Mouse (Mus musculus) neutrophil, adult 83 days (primary cell): ENCODE measurements around the gene Hcrt. TPM values are rescaled to one million over a fixed set of nuclear protein-coding genes. Genes with fewer than 3 reads are reported as not detected.

Experiments used
- total RNA-seq, 2 experiments: library from RNA; stranded (reverse); gene quantifications; one replicate each; pipeline ENCODE4 v1.2.4; 2023

Gene Hcrt
- not detected for total RNA-seq

GRCm38 (mm10) chr11:100762831-100763230 lies at the start of gene Hcrt:
Hcrt (minus strand) TSS chr11:100762931.

GRCm38 (mm10) chr11:100770646-100771408 lies 8.1 kb upstream of the Hcrt start, which contains the start of gene Ghdc:
Ghdc (minus strand) TSS chr11:100770957.

DNA sequence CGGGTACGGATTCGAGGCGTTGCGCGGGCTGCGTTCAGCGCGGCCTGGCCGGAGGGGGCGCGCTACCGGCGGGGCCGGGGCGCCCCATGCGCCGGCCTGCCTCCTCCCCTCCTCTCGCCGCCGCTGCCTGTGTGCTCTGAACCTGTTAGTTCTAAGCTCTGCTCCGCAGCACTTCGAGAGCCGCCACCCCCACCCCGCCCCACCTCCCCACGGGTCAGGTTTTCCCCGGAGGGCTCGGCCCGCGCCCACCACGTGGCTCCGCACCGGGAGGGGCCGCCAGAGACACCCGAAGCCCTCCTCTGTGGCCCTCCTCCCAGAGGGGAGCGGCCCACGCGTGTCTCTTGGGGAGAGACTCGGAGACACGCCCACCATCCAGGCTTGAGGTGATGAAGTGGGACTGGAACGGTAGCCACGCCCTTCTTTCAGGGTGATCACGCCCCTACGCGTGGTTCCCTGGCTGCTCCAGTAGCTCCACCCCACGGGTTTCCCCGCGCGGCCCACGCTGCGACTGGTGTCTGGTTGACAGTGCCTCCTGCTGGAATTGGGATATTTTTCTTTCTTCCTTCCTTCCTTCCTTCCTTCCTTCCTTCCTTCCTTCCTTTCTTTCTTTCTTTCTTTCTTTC lies 3.0 kb downstream of the Hcrt start, which contains the start of gene Kcnh4:
Kcnh4 (minus strand) TSS at position 332 of the 623 bp plus-strand sequence.

DNA sequence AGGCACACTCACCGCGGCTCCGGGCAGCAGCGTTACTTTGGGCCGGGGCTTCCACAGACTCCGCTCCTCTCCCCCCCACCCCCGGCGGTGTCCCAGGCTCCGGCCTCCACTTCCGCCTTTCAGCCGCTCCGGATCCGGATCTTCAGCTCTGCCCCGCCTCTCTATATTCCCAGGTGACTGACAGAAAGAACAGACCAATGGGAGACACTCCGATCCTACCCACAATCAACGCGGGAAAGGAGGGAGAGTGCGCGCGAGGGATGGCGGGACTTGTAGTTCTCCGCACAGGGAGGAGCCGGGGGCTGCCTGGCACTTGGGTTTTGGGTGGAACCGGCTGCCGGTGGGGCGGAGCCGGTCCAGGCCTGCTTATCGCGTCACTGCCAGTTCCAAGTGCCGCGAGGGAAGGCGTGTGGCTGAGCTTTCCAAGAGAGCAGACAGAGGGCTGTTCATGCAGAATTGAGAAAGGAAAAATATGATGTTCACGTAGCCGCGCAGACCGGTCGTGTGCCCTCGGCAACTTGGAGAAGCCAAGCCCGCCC lies 24.6 kb downstream of the Hcrt start, which contains the start of gene Rab5c:
Rab5c (minus strand) TSS at position 150 of the 539 bp plus-strand sequence.

DNA sequence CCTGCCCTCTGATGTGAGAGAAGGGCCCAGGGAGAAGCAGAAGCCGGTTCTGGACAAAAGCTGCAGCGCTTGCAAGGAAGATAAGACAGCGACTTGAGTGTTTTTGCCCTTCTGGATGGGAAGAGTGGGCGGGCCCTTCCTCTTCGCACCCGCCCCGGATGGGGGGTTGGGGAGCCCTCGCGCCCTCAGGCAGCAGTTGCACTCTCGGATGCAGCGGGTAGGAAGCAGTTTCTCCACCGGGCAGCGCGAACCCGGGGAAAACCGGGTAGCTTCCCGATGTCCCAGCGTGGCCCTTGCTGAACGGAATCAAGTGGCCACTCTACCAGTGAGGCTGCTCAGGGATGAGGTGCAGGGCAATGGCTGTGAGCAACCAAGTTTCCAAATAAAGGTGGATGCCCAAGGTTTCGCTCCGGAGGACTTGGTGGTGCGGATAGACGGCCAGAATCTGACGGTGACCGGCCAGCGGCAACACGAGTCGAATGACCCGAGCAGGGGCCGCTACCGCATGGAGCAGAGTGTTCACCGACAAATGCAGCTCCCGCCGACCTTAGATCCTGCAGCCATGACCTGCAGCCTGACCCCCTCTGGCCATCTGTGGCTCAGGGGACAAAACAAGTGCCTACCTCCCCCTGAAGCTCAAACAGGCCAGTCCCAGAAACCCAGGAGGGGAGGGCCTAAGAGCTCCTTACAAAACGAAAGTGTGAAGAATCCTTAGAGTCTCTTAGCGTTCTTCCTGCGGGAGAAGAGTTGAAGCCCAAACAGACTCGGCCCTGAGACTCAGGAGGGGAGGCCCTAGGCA lies 48.8 kb downstream of the Hcrt start, which contains the start of gene Hspb9:
Hspb9 (plus strand) TSS at position 116 of the 799 bp plus-strand sequence.

DNA sequence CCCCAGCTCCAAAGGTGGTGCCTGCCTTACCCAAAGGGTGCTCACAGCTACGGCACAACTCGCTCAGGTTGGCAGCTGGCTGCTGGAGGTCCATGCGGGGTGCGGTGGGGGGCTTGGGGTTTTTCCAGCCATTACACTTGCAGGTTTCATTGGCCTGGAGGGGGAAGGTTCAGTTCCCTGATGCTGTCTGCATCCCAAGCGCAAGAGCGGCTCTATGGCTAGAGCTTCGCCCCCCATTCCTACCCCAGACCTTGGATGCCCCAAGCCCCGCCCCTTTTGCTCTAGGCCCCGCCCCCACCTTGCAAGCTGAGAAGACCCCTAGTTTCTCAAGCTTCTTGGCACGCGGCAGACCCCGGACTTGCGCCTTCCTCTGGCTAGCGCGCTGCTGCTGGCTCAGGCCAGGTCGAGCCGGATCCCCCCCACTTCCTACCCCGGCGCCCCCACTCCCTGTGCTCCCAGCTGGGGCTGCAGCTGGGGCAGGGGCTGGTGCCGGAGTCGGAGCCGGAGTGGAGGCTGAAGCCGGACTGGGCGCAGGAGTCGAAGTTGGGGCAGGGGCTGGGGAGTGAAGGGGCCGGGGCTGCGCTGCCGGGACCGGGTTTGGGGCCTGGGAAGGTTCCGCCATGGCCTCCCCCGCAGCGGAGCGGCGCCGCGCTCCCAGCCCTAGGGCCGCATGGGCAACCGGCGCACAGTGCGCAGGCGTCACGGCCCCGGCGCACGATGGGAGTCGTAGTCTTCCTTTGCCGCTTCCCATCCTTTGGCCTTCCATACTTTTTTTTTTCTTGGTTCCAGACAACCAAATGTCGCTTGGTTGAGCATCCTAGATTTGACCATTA lies 50.7 kb downstream of the Hcrt start, which contains the start of gene Kat2a:
Kat2a (minus strand) TSS at position 683 of the 833 bp plus-strand sequence.

Other genes with a start within 250 kb of the Hcrt start
- gene Acly, start 234.9 kb downstream of the Hcrt start, total RNA-seq = 100 to 1,000 TPM; 119 to 124 TPM
- not detected for gene Ttc25, start 217.3 kb downstream of the Hcrt start, total RNA-seq
- 10 to 100 TPM; 14.2 to 15.8 TPM for gene Cnp, start 188.0 kb downstream of the Hcrt start, total RNA-seq
- 10 to 100 TPM; 43.2 to 47.8 TPM for gene Nkiras2, start 143.7 kb downstream of the Hcrt start, total RNA-seq
- 100 to 1,000 TPM; 121 to 134 TPM for gene Dnajc7, start 142.8 kb downstream of the Hcrt start, total RNA-seq
- not detected for gene Zfp385c, start 70.5 kb downstream of the Hcrt start, total RNA-seq
- 10 to 100 TPM; 25.4 to 25.9 TPM for gene Dhx58, start 58.7 kb downstream of the Hcrt start, total RNA-seq
- gene Kat2a, start 50.5 kb downstream of the Hcrt start, total RNA-seq = 10 to 100 TPM; 10.6 to 11.4 TPM
- gene Hspb9, start 49.1 kb downstream of the Hcrt start, total RNA-seq = under 1 TPM in 1 of 2 experiments, not detected in 1; 0.60 TPM
- gene Rab5c, start 24.7 kb downstream of the Hcrt start, total RNA-seq = 100 to 1,000 TPM; 175 to 177 TPM
- not detected for gene Kcnh4, start 3.0 kb downstream of the Hcrt start, total RNA-seq
- 10 to 100 TPM in 1 of 2 experiments, 1 to 10 TPM in 1; 9.9 to 10.6 TPM for gene Ghdc, start 8.0 kb upstream of the Hcrt start, total RNA-seq
- 10 to 100 TPM; 84.9 to 98.5 TPM for gene Stat5b, start 87.8 kb upstream of the Hcrt start, total RNA-seq
- gene Stat5a, start 96.4 kb upstream of the Hcrt start, total RNA-seq = 10 to 100 TPM; 30.3 to 36.4 TPM
- 100 to 1,000 TPM; 207 to 249 TPM for gene Stat3, start 176.6 kb upstream of the Hcrt start, total RNA-seq
- gene Cavin1, start 208.0 kb upstream of the Hcrt start, total RNA-seq = under 1 TPM; 0.46 to 0.77 TPM
- 100 to 1,000 TPM in 1 of 2 experiments, 10 to 100 TPM in 1; 91.3 to 101 TPM for gene Atp6v0a1, start 246.5 kb upstream of the Hcrt start, total RNA-seq